Mouse (Mus musculus): ENCODE measurements around the gene Prkce. TPM values are rescaled to one million over a fixed set of nuclear protein-coding genes. Genes with fewer than 3 reads are reported as not detected.

The Prkce gene
- total RNA-seq, 1 experiment = 1.7 TPM

DNA sequence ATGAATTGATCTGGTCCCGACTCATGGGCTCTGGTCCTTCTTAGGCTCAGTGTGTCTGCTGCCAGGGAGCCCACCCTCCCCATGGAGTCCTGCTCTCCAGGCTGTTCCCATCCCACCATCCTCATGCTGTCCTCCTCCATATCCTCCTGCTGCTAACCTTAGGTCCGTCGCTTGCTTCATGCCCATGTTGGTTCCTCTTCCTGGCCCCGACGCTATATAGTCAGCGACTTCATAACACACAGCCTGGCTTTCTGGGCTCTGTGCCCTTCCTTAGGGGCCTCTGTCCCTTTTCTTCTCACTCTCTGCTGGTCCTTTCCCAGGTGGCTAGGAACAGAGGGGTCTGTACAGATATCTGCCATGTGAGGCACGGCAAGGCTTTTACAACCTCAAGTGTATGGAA, 138.6 kb downstream of the Prkce start:
- Histone ChIP-seq H3K4me1 (ENCODE audit: control insufficient read depth in 2 of 2, insufficient read depth in 2 of 2, low read length in 2 of 2, poor library complexity in 1 of 2) (no peaks in the 10 kb centered on the region), H3K9ac (ENCODE audit: insufficient read depth, low read depth, low read length, poor library complexity, severe bottlenecking) (no peak overlapping the region), H3K9me3 (ENCODE audit: control insufficient read depth, insufficient read depth, low read depth, low read length) (no peaks in the 10 kb centered on the region), H3K4me3 (ENCODE audit: insufficient read depth in 1 of 2, low read depth in 1 of 2, low read length in 2 of 2, poor library complexity in 1 of 2, severe bottlenecking in 1 of 2) (no peak overlapping the region), H3K27ac (ENCODE audit: insufficient read depth, low read depth, low read length, poor library complexity, severe bottlenecking) (no peak overlapping the region), H3K36me3 (ENCODE audit: control insufficient read depth, insufficient read depth, low read length, poor library complexity, severe bottlenecking) (no peaks in the 10 kb centered on the region)
- DNase-seq (ENCODE audit: low read depth, low spot score) = no peak
- no peak for TF ChIP-seq MAFK (IDR thresholded peaks at IDR 0.05; ENCODE audit: insufficient read depth, low read depth, low read length)
- no peak for TF ChIP-seq ZC3H11A (IDR thresholded peaks at IDR 0.05; ENCODE audit: borderline replicate concordance, low read depth, low read length)
- TF ChIP-seq HCFC1 (IDR thresholded peaks at IDR 0.05; ENCODE audit: borderline replicate concordance, insufficient read depth, low read length) = no peak
- TF ChIP-seq CHD2 (IDR thresholded peaks at IDR 0.05; ENCODE audit: low read depth, low read length) = no peak
- no peak for TF ChIP-seq ZNF384 (IDR thresholded peaks at IDR 0.05; ENCODE audit: low read depth, low read length)
- in situ Hi-C loops (cut with MboI; ENCODE audit: low sequenced_read_pairs in 2 of 2, unreplicated experiment in 2 of 2) = no loop called here

GRCm38 (mm10) chr17:86313413-86314139, 146.0 kb downstream of the Prkce start:
- Histone ChIP-seq H3K9ac (ENCODE audit: insufficient read depth, low read depth, low read length, poor library complexity, severe bottlenecking) (no peak overlapping the region), H3K4me1 (ENCODE audit: control insufficient read depth in 2 of 2, insufficient read depth in 2 of 2, low read length in 2 of 2, poor library complexity in 1 of 2) (no peaks in the 10 kb centered on the region), H3K27ac (ENCODE audit: insufficient read depth, low read depth, low read length, poor library complexity, severe bottlenecking) (no peak overlapping the region), H3K4me3 (ENCODE audit: insufficient read depth in 1 of 2, low read depth in 1 of 2, low read length in 2 of 2, poor library complexity in 1 of 2, severe bottlenecking in 1 of 2) (no peak overlapping the region), H3K36me3 (ENCODE audit: control insufficient read depth, insufficient read depth, low read length, poor library complexity, severe bottlenecking) (no peaks in the 10 kb centered on the region), H3K9me3 (ENCODE audit: control insufficient read depth, insufficient read depth, low read depth, low read length) (no peaks in the 10 kb centered on the region)
- TF ChIP-seq CHD2 (IDR thresholded peaks at IDR 0.05; ENCODE audit: low read depth, low read length) (no peak), HCFC1 (IDR thresholded peaks at IDR 0.05; ENCODE audit: borderline replicate concordance, insufficient read depth, low read length) (no peak), MAFK (IDR thresholded peaks at IDR 0.05; ENCODE audit: insufficient read depth, low read depth, low read length) (no peak), ZC3H11A (IDR thresholded peaks at IDR 0.05; ENCODE audit: borderline replicate concordance, low read depth, low read length) (no peak), ZNF384 (IDR thresholded peaks at IDR 0.05; ENCODE audit: low read depth, low read length) (no peak)
- DNase-seq (ENCODE audit: low read depth, low spot score) = no peak
- in situ Hi-C loops (cut with MboI; ENCODE audit: low sequenced_read_pairs in 2 of 2, unreplicated experiment in 2 of 2) = no loop called here

DNA sequence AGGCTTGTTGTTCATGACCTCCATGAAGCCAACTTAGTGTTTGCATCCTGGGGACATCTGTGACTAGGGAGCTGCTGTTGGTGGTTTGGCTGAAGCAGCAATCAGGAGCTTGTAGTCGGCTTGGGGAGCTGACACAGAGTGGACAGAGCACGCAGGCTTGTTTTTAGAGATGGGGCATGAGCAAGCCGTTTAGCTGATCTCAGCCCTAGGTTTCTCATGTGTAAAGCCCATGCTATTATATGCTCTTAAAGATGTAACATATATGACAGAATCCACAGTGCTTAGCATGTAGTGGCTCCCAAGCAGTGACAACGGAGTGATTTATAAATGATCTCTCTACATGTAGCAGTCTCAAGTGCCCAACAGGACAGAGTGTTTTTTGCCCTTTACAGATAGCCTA, 148.3 kb downstream of the Prkce start:
- no peak overlapping the region for H3K4me3 ChIP-seq (ENCODE audit: insufficient read depth in 1 of 2, low read depth in 1 of 2, low read length in 2 of 2, poor library complexity in 1 of 2, severe bottlenecking in 1 of 2)
- H3K9ac ChIP-seq (ENCODE audit: insufficient read depth, low read depth, low read length, poor library complexity, severe bottlenecking) = no peak overlapping the region
- in situ Hi-C loops (cut with MboI; ENCODE audit: low sequenced_read_pairs in 2 of 2, unreplicated experiment in 2 of 2) = no loop called here
- H3K27ac ChIP-seq (ENCODE audit: insufficient read depth, low read depth, low read length, poor library complexity, severe bottlenecking) = no peak overlapping the region
- no peaks in the 10 kb centered on the region for H3K4me1 ChIP-seq (ENCODE audit: control insufficient read depth in 2 of 2, insufficient read depth in 2 of 2, low read length in 2 of 2, poor library complexity in 1 of 2)
- TF ChIP-seq CHD2 (IDR thresholded peaks at IDR 0.05; ENCODE audit: low read depth, low read length) (no peak), HCFC1 (IDR thresholded peaks at IDR 0.05; ENCODE audit: borderline replicate concordance, insufficient read depth, low read length) (no peak), MAFK (IDR thresholded peaks at IDR 0.05; ENCODE audit: insufficient read depth, low read depth, low read length) (no peak), ZNF384 (IDR thresholded peaks at IDR 0.05; ENCODE audit: low read depth, low read length) (no peak), ZC3H11A (IDR thresholded peaks at IDR 0.05; ENCODE audit: borderline replicate concordance, low read depth, low read length) (no peak)
- DNase-seq (ENCODE audit: low read depth, low spot score) = no peak
- H3K9me3 ChIP-seq (ENCODE audit: control insufficient read depth, insufficient read depth, low read depth, low read length) = no peaks in the 10 kb centered on the region
- no peaks in the 10 kb centered on the region for H3K36me3 ChIP-seq (ENCODE audit: control insufficient read depth, insufficient read depth, low read length, poor library complexity, severe bottlenecking)

DNA sequence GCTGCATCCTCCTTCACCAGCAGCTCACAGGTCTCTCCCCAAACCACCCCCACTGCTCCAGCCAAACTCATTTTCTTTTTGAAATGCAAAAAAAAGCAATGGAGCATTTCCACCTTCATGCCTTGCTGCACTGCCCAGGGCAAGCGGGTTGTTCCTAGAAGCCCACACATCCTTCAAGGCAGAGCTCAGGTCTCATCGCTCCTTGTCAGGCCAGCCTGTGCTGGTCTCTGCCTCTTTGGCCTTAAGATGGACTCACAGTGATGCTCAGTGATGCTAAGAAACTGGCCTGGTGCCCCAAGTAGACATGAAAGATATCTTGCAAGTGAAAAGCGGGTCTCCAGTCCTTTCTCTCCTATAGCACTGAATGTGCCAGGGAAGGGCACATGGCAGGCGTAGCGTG, 149.2 kb downstream of the Prkce start:
- Histone ChIP-seq H3K4me3 (ENCODE audit: insufficient read depth in 1 of 2, low read depth in 1 of 2, low read length in 2 of 2, poor library complexity in 1 of 2, severe bottlenecking in 1 of 2) (no peak overlapping the region), H3K4me1 (ENCODE audit: control insufficient read depth in 2 of 2, insufficient read depth in 2 of 2, low read length in 2 of 2, poor library complexity in 1 of 2) (no peaks in the 10 kb centered on the region), H3K36me3 (ENCODE audit: control insufficient read depth, insufficient read depth, low read length, poor library complexity, severe bottlenecking) (no peaks in the 10 kb centered on the region), H3K9me3 (ENCODE audit: control insufficient read depth, insufficient read depth, low read depth, low read length) (no peaks in the 10 kb centered on the region), H3K9ac (ENCODE audit: insufficient read depth, low read depth, low read length, poor library complexity, severe bottlenecking) (no peak overlapping the region), H3K27ac (ENCODE audit: insufficient read depth, low read depth, low read length, poor library complexity, severe bottlenecking) (no peak overlapping the region)
- in situ Hi-C loops (cut with MboI; ENCODE audit: low sequenced_read_pairs in 2 of 2, unreplicated experiment in 2 of 2) = no loop called here
- DNase-seq (ENCODE audit: low read depth, low spot score) = no peak
- no peak for TF ChIP-seq CHD2 (IDR thresholded peaks at IDR 0.05; ENCODE audit: low read depth, low read length)
- TF ChIP-seq ZC3H11A (IDR thresholded peaks at IDR 0.05; ENCODE audit: borderline replicate concordance, low read depth, low read length) = no peak
- TF ChIP-seq ZNF384 (IDR thresholded peaks at IDR 0.05; ENCODE audit: low read depth, low read length) = no peak
- TF ChIP-seq HCFC1 (IDR thresholded peaks at IDR 0.05; ENCODE audit: borderline replicate concordance, insufficient read depth, low read length) = no peak
- TF ChIP-seq MAFK (IDR thresholded peaks at IDR 0.05; ENCODE audit: insufficient read depth, low read depth, low read length) = no peak
